Mouse (Mus musculus): ENCODE measurements around the gene Serpini1.
A peak's percentile ranks its signal among the peaks of the same experiment; 100 is the strongest.

The Serpini1 gene

DNA sequence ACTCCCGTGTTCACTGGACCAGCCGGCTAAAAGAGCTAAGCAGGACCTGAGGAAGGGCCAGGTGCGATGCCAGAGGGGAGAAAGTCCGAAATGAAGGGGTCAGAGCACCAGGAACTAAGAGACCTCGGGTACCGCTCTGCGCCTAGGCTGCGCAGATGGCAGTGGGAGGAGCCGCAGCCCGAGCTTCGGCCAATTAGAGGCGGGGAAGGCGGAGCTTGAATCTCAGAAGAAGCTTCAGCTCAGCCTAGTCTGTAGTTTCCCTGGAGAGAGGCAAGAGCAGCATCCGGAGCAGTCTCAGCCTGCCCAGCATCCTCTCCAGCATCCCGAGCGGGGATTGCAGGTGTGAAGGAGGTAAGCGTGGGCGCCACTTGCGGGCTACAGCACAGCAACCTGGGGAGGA, at the start of gene Serpini1:
Gene Serpini1 (plus strand): TSS at position 256 of the 400 bp plus-strand sequence.
- peak in 1 of 2 experiments; percentile 92 for DNase-seq (ENCODE audit: low spot score in 2 of 2)

DNA sequence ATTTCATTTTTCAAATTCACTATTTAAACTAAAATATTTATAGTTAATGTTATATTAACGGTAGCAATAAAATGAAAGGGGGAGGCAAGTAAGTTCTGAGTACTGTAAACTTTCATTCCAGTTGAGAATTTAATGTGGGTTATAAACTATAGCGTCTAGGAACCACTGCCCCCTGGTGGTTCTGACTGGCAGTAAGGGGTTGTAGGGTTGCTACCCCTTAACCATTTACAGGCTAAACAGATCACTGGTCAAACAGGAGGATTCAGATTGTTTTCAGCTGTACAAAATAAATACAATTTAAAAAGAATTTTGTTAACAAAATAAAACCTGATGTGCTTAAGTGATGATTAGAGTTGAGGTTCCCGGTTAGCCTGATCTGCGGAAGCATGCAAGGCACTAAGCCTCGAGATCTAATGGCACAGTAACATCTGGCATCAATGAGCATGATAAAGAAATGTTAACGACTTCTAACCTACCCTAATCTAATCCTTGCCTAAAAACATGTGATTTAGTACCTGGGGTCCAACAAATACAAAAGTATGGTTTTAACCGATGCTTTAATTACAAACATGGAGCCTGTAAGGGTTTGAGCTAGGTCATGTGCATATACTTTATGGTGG, 39.6 kb upstream of the Serpini1 start:
- DNase-seq (ENCODE audit: low spot score in 2 of 2), result peak; percentile 45 to 60

DNA sequence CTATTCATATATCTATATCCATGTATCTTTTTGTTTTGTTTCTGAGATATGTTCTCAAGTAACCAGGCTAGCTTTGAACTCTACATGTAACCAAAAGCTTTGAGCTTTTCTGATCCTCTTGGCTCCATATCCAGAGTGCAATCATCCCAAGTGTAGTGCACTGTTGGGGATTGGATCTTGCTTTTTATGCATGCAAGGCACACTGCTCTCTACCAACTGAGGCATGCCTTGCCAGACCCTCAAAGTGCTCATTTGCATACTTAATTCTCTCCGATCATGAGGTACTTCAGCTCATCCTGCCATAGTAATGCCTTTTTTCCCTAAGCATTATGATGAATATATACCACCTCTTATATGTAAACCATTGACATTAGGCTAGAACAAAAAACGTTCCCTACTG, 36.0 kb upstream of the Serpini1 start:
- no peak for DNase-seq (ENCODE audit: low spot score in 2 of 2)

DNA sequence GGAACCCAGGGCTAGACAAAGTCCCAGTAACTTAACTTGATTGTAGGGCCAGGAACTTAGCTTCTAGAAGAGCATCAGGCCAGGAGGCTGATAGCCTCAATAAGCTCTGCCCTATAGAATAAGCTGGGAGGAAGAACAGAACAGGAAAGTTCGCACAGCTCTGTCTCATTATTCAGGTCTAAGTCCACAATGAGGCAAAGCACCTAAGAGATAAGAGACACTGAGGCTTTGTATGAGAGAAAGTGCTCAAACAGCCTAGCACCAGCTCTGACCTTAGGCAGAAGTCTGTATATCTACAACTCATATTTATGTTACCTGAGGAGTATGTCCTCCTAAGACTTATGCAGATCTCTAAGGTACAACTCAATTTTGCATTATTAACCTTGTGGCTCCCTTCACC, 34.8 kb upstream of the Serpini1 start:
- no peak for DNase-seq (ENCODE audit: low spot score in 2 of 2)

DNA sequence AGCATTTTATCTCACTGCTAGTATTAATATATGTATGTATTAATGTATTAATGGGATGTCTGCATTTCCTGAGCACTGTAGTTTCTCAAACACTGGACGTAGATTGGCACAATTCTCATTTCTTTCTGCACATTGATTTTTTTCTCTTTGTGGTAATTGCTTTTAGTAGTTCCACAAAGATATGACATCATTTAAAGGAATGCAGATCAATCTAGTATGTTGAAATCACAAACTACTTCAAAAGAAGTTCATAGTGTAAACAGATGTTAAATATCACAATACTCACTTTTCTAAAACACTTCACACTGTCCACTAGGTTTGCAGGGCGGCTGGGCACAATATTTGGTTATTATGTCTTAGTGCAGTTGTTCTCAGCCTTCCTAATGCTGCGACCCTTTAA, 26.3 kb upstream of the Serpini1 start:
- no peak for DNase-seq (ENCODE audit: low spot score in 2 of 2)

DNA sequence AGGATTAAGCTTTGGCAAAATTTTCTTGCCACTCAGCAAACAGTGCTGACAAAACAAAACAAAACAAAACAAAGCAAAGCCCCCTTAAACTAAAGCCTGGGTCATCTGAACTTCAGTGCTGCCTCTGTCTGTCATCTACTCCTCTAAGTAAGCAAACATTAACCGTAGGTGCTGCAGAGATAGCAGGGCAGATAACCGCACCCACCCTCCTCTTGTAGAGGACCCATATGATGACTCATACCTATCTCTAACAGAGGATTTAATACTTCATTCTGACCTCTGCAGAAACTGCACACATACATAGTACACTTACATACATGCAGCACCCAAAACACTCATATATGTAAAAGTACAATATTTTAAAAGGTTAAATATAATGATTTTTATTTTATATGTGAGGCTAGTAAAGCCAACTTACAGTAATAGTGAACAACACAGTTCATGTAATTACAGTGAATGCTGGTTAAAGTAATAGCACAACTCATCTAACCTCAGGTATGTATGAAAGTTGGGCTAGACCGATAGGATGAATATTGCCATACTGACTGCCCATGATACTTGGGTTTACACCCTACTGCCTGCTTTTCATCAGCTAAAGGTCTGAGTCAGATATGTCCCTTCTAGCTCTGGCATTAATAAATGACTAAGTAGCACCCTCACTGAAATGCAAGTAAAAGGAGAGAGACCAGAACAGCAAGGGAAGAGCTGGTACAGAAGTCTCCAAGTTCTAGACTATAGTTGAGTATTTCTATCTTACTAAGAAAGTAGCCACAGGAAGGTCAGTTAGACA, 23.1 kb upstream of the Serpini1 start:
- no peak for DNase-seq (ENCODE audit: low spot score in 2 of 2)

DNA sequence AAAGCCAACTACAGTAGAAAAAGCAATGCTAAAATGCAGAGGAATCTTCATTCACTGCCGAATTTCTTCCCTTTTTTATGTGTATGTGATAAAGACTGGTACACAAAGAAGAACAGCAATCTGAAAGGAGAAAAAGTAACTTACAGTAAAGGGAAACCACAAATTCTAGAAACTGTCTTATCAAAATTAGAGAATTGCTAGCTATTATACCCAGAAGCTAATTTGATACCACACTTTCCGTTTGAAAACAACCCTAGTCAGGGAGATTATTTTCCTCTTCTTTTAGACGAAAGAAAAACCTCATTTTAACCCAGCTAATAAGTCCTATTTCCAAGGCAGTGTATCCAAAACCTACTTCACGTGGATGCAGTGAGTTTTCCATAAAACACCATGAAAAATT, 16.1 kb upstream of the Serpini1 start:
- DNase-seq (ENCODE audit: low spot score in 2 of 2), result no peak

DNA sequence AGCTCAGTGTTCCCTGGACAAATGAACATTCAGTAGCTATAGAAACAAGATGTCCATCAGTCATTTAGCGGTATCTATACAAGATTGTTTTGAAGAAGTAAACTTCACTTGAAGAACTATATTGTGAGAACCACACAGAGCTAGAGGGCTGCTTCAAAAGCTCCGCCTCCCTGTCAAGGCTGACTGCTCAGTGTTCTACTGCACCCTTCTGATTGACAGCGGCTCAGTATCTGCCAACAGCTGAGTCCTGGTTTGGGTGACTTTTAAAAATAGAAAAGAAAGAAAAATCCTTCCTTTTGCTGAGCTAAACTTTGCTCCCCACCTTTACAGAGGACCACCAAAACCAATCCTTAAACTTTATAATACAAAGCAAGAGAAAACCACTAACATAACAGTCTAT, 14.5 kb upstream of the Serpini1 start:
- no peak for DNase-seq (ENCODE audit: low spot score in 2 of 2)

DNA sequence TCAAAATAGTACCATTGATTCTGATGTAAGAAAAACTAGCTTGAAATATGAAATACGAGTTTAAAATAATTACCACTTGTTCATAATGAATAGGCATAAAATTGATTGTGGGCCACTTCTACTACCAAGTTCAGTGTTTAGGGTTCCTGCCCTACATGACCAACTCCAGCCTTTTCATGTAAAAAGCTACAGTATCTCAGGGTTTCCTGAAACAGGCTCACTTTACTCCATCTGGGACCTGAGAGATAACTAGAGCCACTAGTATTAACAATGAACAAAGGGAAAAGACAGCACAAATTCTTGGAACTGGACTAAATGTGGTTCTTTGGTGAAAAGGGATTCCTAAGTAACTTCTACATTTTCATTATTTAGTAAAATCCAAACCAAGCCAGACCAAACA, 13.1 kb upstream of the Serpini1 start:
- no peak for DNase-seq (ENCODE audit: low spot score in 2 of 2)

DNA sequence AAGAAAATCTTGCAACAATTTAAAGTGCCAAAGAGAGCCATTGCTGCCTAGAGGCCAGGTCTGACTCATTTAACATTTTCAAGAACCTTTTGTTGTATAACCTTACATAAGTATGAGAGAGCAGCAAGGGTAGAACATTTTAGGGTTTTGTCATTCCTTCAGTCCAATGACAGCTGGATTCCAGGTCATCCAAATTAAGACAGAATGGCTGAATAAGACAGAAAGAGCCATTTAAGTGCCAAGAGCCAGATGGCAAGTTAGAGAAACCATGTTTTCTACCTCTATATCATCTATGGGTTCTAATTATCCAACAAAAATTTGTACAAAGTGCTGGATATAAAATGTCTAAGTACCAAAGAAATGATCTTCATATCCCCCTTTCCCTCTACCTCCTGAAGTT, 6.1 kb upstream of the Serpini1 start:
- no peak for DNase-seq (ENCODE audit: low spot score in 2 of 2)

DNA sequence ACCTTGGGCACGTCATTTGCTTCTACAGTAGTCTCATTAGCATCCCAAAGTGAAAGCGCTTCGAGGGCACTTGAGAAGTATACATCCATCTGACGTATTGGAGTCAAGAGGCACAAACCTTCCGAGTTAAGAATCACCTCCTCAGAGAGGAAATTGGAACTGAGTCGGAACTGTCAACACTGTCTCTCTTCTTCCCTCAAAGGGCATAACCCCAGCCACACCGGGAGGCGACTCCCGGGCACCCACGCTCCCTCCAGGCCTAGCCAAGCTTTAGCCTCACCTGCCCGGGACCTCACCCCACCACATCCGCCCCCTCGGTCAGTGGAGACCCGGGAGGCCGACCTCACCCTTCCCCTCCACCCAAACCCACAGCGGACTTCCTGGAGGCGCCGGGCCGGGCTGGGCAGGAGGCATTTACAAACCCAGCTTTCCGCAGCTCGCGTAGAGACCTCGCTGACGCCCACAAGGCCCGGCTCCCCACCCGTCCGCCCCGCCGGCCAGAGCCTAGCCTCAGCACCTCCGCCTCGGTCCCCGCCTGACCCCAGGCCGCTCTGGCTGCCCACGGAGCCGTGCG, 1.1 kb upstream of the Serpini1 start:
- DNase-seq (ENCODE audit: low spot score in 2 of 2), result peak; percentile 68 to 71

DNA sequence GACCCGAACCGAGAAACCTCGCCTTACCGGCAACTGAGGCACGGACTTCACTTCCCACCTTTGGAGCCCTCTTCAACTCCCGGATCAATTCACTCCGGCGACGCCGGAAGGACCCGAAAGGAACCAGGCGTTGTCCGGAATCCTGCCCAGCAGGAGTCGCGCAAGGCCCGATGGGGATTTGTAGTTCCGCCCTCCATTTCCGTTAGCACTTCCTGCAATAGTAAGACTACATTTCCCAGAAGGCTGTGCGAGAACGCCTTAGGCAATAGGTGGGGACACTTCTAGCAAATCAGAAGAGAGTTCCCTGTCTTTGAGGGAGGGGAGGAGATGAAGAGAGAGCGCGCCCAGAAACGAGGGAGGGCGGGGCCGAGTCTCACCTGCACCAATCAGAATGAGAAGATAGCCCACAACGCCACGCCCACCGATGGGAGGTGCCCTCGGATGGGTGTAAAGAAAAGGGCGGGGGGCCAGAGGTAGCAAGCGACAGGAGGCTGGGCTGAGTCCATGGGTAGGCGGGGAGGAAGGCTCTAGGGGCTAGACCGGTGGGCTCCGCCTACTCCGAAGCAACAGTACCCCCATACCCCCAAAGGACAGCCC, 554 bp upstream of the Serpini1 start, which contains the start of gene Pdcd10:
Gene Pdcd10 (minus strand): TSS at position 162 of the 597 bp plus-strand sequence.
- peak; percentile 100 for DNase-seq (ENCODE audit: low spot score in 2 of 2)

DNA sequence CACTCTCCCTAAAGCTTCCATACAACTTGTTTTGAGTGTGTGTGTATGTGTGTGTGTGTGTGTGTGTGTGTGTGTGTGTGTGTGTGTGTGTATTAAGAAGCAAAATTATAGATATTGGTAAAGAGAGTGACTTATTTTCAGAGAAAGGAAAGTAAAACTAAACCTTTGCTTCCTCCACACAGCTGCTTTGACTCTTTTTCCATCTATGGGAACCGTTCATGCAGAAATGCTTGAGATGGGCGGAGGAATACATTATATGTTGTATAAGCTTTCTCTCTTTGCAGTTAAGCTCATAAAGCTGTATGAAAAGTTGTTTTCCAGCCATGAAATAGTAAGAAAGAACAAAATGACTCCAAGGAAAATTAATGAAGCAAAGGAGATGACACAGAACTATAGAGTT, 16.7 kb downstream of the Serpini1 start:
- DNase-seq (ENCODE audit: low spot score in 2 of 2), result no peak

DNA sequence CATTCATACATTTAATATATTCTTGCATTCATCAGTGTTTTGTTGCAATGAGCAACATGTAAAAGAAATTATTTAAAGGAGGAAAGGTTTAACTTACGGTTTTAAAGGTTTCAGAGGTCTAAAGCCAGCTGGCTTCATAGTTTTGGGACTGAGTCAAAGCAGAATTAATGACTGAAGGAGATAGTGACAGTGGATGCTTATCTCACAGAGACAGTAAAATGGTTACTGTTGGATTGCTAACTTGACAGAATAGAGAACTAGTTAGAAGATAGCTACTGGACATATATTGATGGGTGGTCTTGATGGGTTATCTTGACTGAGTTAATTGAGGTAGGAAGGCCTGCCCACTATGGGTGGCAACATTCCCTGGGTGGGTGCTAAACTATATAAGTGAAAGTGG, 18.2 kb downstream of the Serpini1 start:
- DNase-seq (ENCODE audit: low spot score in 2 of 2), result no peak

DNA sequence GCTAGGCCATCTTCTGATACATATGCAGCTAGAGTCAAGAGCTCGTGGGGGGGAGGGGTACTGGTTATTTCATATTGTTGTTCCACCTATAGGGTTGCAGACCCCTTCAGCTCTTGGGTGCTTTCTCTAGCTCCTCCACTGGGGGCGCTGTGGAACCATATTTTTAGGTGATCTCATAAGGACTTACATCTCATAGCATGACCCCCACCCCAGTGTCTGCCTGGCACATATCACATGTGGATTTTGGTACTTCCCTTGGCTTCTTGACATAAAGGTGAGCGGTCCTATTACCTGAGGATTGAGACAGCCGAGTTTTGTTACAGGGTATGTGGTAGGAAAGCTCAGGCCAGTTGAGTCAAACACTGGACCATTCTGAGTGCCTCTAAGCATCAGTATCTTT, 22.0 kb downstream of the Serpini1 start:
- DNase-seq (ENCODE audit: low spot score in 2 of 2), result peak; percentile 43 to 65

DNA sequence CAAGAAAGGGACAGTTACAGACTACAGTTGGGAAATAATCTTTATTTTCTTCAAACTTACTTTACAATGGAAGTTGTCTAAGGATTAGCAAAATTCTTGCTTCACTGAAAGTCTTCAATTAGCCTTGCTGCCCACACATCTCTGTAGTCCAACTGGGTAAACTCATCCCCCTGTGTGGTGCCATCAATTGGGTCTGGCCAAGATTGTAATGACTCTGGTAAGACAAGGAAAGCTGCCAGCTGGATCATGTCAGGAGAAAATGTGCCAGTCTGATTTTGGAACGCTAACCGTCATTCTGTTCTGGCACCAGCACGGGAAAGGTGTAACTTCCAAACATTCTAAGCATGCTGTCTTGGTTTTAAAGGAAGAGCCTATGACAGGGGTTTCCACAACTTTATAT, 25.9 kb downstream of the Serpini1 start:
- DNase-seq (ENCODE audit: low spot score in 2 of 2), result no peak

DNA sequence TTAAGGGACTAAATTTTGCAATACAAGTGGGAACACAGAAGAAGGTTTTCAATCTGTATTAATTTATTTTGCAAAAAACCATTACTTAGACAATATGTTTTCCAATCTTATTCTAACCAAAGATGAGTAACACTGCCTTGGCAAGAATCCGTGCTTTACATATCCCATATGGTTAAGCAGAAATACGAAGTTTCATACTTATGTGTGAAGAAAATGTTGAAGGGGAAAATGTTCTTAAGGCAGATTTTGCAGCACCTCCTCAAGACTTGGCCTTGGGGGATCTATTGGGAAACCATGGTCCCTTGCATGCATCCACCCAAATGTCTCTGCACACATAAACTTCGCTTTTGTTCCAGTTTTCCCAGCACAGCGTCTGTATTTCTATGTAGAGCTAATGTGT, 27.6 kb downstream of the Serpini1 start:
- no peak for DNase-seq (ENCODE audit: low spot score in 2 of 2)

DNA sequence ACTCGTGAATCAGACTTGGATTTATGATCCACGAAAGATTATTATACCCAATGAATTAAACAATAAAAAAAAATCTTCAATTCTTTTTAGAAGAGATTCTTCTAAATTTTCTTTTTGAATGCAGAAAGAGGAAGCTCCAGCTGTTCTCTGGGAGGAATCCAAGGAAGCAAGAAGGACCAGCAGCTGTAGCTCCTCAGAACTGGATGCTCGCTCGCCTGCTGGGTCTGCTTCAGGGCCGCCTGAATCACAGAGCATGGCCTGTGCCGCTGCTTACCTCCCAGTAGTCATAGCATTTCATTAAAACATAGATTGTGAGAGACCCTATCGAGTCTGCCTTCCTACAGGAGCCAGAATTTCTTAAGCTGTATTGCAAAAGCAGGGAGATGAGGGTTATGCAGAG, 53.7 kb downstream of the Serpini1 start:
- DNase-seq (ENCODE audit: low spot score in 2 of 2), result no peak

DNA sequence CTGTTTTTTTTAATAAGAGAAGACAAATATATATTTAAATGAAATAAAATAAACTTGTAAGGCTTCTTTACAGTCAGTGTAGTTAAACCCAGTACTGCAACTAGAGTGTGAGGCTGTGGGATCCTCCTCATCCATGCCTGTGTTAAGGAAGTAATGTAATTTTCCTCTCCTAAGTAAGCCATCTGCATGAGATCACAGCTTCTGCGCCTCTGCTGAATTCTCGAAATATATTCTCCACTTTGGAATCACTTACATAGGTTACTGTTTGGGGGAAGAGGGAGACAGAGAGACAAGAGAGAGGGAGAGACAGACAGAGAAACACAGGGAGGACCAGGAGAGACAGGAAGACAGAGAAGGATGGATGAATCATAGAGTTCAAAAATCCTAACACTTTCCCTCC, 67.3 kb downstream of the Serpini1 start:
- no peak for DNase-seq (ENCODE audit: low spot score in 2 of 2)

DNA sequence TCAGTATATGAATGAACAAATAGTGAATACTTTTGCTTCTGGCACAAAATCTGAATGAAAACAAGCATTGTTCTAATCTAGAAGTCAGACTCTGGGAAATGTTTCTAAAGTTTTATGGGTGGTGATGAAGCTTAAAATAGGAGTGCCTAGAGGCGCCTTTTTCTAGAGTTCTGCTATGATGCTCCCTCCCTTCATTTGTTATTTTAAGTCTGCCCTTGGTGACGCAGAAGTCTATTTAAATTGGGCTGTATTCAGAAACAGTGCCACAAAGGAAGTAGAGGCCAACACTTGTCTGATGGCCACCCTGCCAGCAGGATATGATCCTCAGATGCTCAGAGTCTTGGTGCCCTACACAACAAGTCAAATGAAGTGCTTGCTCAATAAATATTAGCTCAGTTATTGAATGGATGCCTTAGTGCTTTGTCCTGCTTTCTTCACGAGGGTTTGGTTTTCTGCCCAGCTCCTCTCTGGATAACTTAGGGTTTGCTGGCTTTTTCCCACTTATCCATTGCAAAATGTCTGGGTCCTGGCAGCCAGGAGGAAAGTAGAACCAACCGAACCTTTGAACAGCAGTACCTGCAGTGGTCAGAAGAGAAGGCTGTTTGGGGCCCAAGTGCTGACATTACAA, 73.8 kb downstream of the Serpini1 start:
- no peak for DNase-seq (ENCODE audit: low spot score in 2 of 2)

DNA sequence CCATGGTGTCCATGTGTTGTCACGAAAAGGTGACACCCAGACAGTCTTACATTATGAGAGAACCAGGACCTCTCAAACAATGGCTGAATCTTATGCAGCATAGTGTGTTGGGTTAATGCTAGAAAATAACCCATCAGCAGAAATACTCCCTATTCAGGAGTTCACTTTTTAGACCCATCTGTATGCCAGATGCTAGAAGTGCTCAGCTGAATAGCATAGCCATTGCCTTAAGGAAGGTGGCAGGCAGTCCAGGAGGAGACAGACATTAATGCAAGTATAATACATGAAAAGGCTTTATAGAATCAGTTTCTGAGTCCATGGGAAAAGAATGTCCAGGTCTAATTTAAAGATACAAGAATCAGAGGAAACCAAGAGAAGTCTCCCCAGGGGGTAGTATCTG, 75.9 kb downstream of the Serpini1 start:
- DNase-seq (ENCODE audit: low spot score in 2 of 2), result no peak

DNA sequence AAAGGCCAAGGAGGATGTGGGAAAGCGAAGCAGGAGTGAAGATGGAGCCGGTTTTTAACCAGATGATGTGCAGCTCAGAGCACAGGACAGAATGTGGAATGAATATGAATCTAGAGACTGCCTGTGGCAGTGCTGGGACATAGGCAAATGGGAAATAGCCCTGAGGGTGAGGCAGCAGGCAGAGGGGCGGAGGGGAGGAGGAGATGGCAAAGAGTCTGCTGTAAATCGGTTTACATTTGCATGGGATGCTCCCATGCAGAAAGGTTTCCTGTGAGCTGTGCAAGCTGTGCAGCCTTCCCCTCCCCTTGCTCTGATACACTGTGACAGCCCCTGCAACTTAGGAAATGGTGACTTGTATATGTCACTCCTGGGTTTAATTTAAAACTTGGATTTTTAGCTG, 76.3 kb downstream of the Serpini1 start:
- DNase-seq (ENCODE audit: low spot score in 2 of 2), result no peak

All from natural killer cell, adult 2 months (primary cell).